Mouse (Mus musculus): ENCODE results near the gene Psmd13.

Psmd13 gene

GRCm38 (mm10) chr7:140907131-140907530 is 25.4 kb downstream of the Psmd13 start:
- Histone ChIP-seq H3K4me1 (replicated peaks; ENCODE audit: low read depth, low read length) (peaks cover 89% of the 10 kb centered on the region), H3K4me3 (replicated peaks; ENCODE audit: low read length) (no peak overlapping the region), H3K27me3 (ENCODE audit: insufficient read depth, low read length) (no peaks in the 10 kb centered on the region), H3K9me3 (ENCODE audit: low read length) (no peaks in the 10 kb centered on the region), H3K36me3 (ENCODE audit: insufficient read depth, low read length) (no peaks in the 10 kb centered on the region)
- TF ChIP-seq CTCF (conservative IDR thresholded peaks at IDR 0.05; ENCODE audit: low read length) = no peak
- TF ChIP-seq NANOG (IDR thresholded peaks at IDR 0.05; ENCODE audit: borderline replicate concordance, low read length) = no peak
- TF ChIP-seq POU5F1 (IDR thresholded peaks at IDR 0.05; ENCODE audit: borderline replicate concordance, low read length) = no peak

GRCm38 (mm10) chr7:140907697-140908096 is 25.9 kb downstream of the Psmd13 start:
- no peak for TF ChIP-seq NANOG (IDR thresholded peaks at IDR 0.05; ENCODE audit: borderline replicate concordance, low read length)
- no peak for TF ChIP-seq POU5F1 (IDR thresholded peaks at IDR 0.05; ENCODE audit: borderline replicate concordance, low read length)
- TF ChIP-seq CTCF (conservative IDR thresholded peaks at IDR 0.05; ENCODE audit: low read length) = no peak
- no peaks in the 10 kb centered on the region for H3K9me3 ChIP-seq (ENCODE audit: low read length)
- H3K36me3 ChIP-seq (ENCODE audit: insufficient read depth, low read length) = no peaks in the 10 kb centered on the region
- H3K4me1 ChIP-seq (replicated peaks; ENCODE audit: low read depth, low read length) = peaks cover 86% of the 10 kb centered on the region
- H3K27me3 ChIP-seq (ENCODE audit: insufficient read depth, low read length) = no peaks in the 10 kb centered on the region
- no peak overlapping the region for H3K4me3 ChIP-seq (replicated peaks; ENCODE audit: low read length)

- Histone ChIP-seq H3K36me3 (ENCODE audit: insufficient read depth, low read length) (no peaks in the 10 kb centered on the region), H3K27me3 (ENCODE audit: insufficient read depth, low read length) (no peaks in the 10 kb centered on the region), H3K4me3 (replicated peaks; ENCODE audit: low read length) (peak overlapping the region; percentile 72), H3K9me3 (ENCODE audit: low read length) (no peaks in the 10 kb centered on the region), H3K4me1 (replicated peaks; ENCODE audit: low read depth, low read length) (peaks cover 81% of the 10 kb centered on the region)
- no peak for TF ChIP-seq NANOG (IDR thresholded peaks at IDR 0.05; ENCODE audit: borderline replicate concordance, low read length)
- no peak for TF ChIP-seq CTCF (conservative IDR thresholded peaks at IDR 0.05; ENCODE audit: low read length)
- no peak for TF ChIP-seq POU5F1 (IDR thresholded peaks at IDR 0.05; ENCODE audit: borderline replicate concordance, low read length)
These were observed 26.4 kb downstream of the Psmd13 start for GRCm38 (mm10) chr7:140908181-140908580.

- Histone ChIP-seq H3K9me3 (ENCODE audit: low read length) (no peaks in the 10 kb centered on the region), H3K4me1 (replicated peaks; ENCODE audit: low read depth, low read length) (peaks cover 76% of the 10 kb centered on the region), H3K36me3 (ENCODE audit: insufficient read depth, low read length) (no peaks in the 10 kb centered on the region), H3K27me3 (ENCODE audit: insufficient read depth, low read length) (no peaks in the 10 kb centered on the region), H3K4me3 (replicated peaks; ENCODE audit: low read length) (peak overlapping the region; percentile 72)
- TF ChIP-seq NANOG (IDR thresholded peaks at IDR 0.05; ENCODE audit: borderline replicate concordance, low read length) = no peak
- TF ChIP-seq POU5F1 (IDR thresholded peaks at IDR 0.05; ENCODE audit: borderline replicate concordance, low read length) = no peak
- peak; percentile 87 for TF ChIP-seq CTCF (conservative IDR thresholded peaks at IDR 0.05; ENCODE audit: low read length)
These were observed 26.9 kb downstream of the Psmd13 start for GRCm38 (mm10) chr7:140908634-140909107.

- TF ChIP-seq NANOG (IDR thresholded peaks at IDR 0.05; ENCODE audit: borderline replicate concordance, low read length) (no peak), CTCF (conservative IDR thresholded peaks at IDR 0.05; ENCODE audit: low read length) (no peak)
- H3K27me3 ChIP-seq (ENCODE audit: insufficient read depth, low read length) = no peaks in the 10 kb centered on the region
These were observed 30.5 kb downstream of the Psmd13 start for GRCm38 (mm10) chr7:140912293-140912692.

GRCm38 (mm10) chr7:140912846-140913482 is 31.2 kb downstream of the Psmd13 start:
- no peaks in the 10 kb centered on the region for H3K36me3 ChIP-seq (ENCODE audit: insufficient read depth, low read length)
- no peak overlapping the region for H3K4me3 ChIP-seq (replicated peaks; ENCODE audit: low read length)
- TF ChIP-seq CTCF (conservative IDR thresholded peaks at IDR 0.05; ENCODE audit: low read length) (no peak), POU5F1 (IDR thresholded peaks at IDR 0.05; ENCODE audit: borderline replicate concordance, low read length) (no peak), NANOG (IDR thresholded peaks at IDR 0.05; ENCODE audit: borderline replicate concordance, low read length) (no peak)
- H3K9me3 ChIP-seq (ENCODE audit: low read length) = no peaks in the 10 kb centered on the region
- peaks cover 42% of the 10 kb centered on the region for H3K4me1 ChIP-seq (replicated peaks; ENCODE audit: low read depth, low read length)
- H3K27me3 ChIP-seq (ENCODE audit: insufficient read depth, low read length) = peaks cover 2% of the 10 kb centered on the region

More at GRCm38 (mm10) chr7:140912293-140912692, 30.5 kb downstream of the Psmd13 start:
- H3K9me3 ChIP-seq (ENCODE audit: low read length) = no peaks in the 10 kb centered on the region
- H3K4me3 ChIP-seq (replicated peaks; ENCODE audit: low read length) = no peak overlapping the region
- H3K36me3 ChIP-seq (ENCODE audit: insufficient read depth, low read length) = no peaks in the 10 kb centered on the region
- peaks cover 45% of the 10 kb centered on the region for H3K4me1 ChIP-seq (replicated peaks; ENCODE audit: low read depth, low read length)

- Histone ChIP-seq H3K36me3 (ENCODE audit: insufficient read depth, low read length) (no peaks in the 10 kb centered on the region), H3K4me1 (replicated peaks; ENCODE audit: low read depth, low read length) (peaks cover 31% of the 10 kb centered on the region), H3K9me3 (ENCODE audit: low read length) (no peaks in the 10 kb centered on the region), H3K27me3 (ENCODE audit: insufficient read depth, low read length) (peaks cover 10% of the 10 kb centered on the region), H3K4me3 (replicated peaks; ENCODE audit: low read length) (no peak overlapping the region)
- no peak for TF ChIP-seq POU5F1 (IDR thresholded peaks at IDR 0.05; ENCODE audit: borderline replicate concordance, low read length)
These were observed 32.4 kb downstream of the Psmd13 start for GRCm38 (mm10) chr7:140914031-140914690.

GRCm38 (mm10) chr7:140919911-140920310 is 38.1 kb downstream of the Psmd13 start:
- Histone ChIP-seq H3K27me3 (ENCODE audit: insufficient read depth, low read length) (peaks cover 68% of the 10 kb centered on the region), H3K4me3 (replicated peaks; ENCODE audit: low read length) (no peak overlapping the region), H3K4me1 (replicated peaks; ENCODE audit: low read depth, low read length) (peaks cover 33% of the 10 kb centered on the region), H3K36me3 (ENCODE audit: insufficient read depth, low read length) (no peaks in the 10 kb centered on the region), H3K9me3 (ENCODE audit: low read length) (no peaks in the 10 kb centered on the region)
- TF ChIP-seq POU5F1 (IDR thresholded peaks at IDR 0.05; ENCODE audit: borderline replicate concordance, low read length) (no peak), NANOG (IDR thresholded peaks at IDR 0.05; ENCODE audit: borderline replicate concordance, low read length) (no peak), CTCF (conservative IDR thresholded peaks at IDR 0.05; ENCODE audit: low read length) (no peak)

Measured in E14TG2a.4 (cell line).